Mouse (Mus musculus) heart, embryonic 12.5 days (tissue): ENCODE results near the gene Pbxip1. TPM values are rescaled to one million over a fixed set of nuclear protein-coding genes. Genes with fewer than 3 reads are reported as not detected.
"Not testable (repeated sequence)": the region's sequence is repeated elsewhere in the genome, so short reads cannot be mapped to it uniquely, and the experiment has no call there.

Experiments used
- ATAC-seq: fragments of 200-750 bp; cut with Nextera tagmentation; 2 replicates; pipeline ENCODE4 v1.8.0; 2017; ENCODE audit warnings: moderate TSS enrichment, moderate library complexity; ENCODE audit not compliant: insufficient number of reproducible peaks, low FRiP score
- H3K27ac ChIP-seq: fragments of 300-500 bp; sonication (generic); 2 replicates; pipeline ENCODE4 v1.5.1; 2016; ENCODE audit warnings: mild to moderate bottlenecking, moderate library complexity; ENCODE audit not compliant: poor library complexity, severe bottlenecking
- H3K27me3 ChIP-seq: fragments of 300-500 bp; sonication (generic); replicated peaks from 2 replicates; pipeline ENCODE4 v1.6.1; 2016; ENCODE audit warnings: mild to moderate bottlenecking, moderate library complexity
- H3K36me3 ChIP-seq: fragments of 300-500 bp; sonication (generic); 2 replicates; pipeline ENCODE4 v1.6.1; 2016; ENCODE audit warnings: mild to moderate bottlenecking, moderate library complexity
- H3K4me1 ChIP-seq: fragments of 300-500 bp; sonication (generic); replicated peaks from 2 replicates; pipeline ENCODE4 v1.6.1; 2016; ENCODE audit warnings: mild to moderate bottlenecking
- H3K4me2 ChIP-seq: fragments of 300-500 bp; sonication (generic); 2 replicates; pipeline ENCODE4 v1.6.1; 2016; ENCODE audit warnings: mild to moderate bottlenecking, moderate library complexity
- H3K4me3 ChIP-seq: fragments of 300-500 bp; sonication (generic); 2 replicates; pipeline ENCODE4 v1.5.1; 2016; ENCODE audit warnings: mild to moderate bottlenecking
- H3K9ac ChIP-seq: fragments of 300-500 bp; sonication (generic); 2 replicates; pipeline ENCODE4 v1.6.1; 2016; ENCODE audit warnings: mild to moderate bottlenecking, moderate library complexity
- H3K9me3 ChIP-seq: fragments of 300-500 bp; sonication (generic); replicated peaks from 2 replicates; pipeline ENCODE4 v1.6.1; 2016; ENCODE audit warnings: mild to moderate bottlenecking, moderate library complexity
- WGBS: fragments of 180-500 bp; shearing (Covaris S2); methylation state at CpG from one replicate; pipeline ENCODE4 v1.1.7; 2016; 5-methylcytosine and 5-hydroxymethylcytosine counted together
- polyA plus RNA-seq: library from polyadenylated mRNA; unstranded; fragments of >200 nt; fragmentation: Nextera tagmentation; extraction: Ambion mirVana; gene quantifications from 2 replicates; pipeline ENCODE4 v1.2.1, GENCODE M21; 2016

The Pbxip1 gene
- polyA plus RNA-seq, 1 experiment from 2014 or later, result 67.5 TPM

- H3K4me1 ChIP-seq, result peaks cover 41% of the 10 kb centered on the region
- H3K27me3 ChIP-seq, result no peaks in the 10 kb centered on the region
- peaks cover 38% of the 10 kb centered on the region for H3K36me3 ChIP-seq
- no peaks in the 10 kb centered on the region for H3K9me3 ChIP-seq
- 4% methylated on average over 22 of the region's 22 CpGs for WGBS
- peak overlapping the region; percentile 62 for H3K4me3 ChIP-seq
- ATAC-seq, result no peak
- H3K9ac ChIP-seq, result peak overlapping the region; percentile 89
- H3K27ac ChIP-seq, result peak overlapping the region; percentile 90
- H3K4me2 ChIP-seq, result peak overlapping the region; percentile 87
Observed at GRCm38 (mm10) chr3:89421810-89422473, 14.6 kb upstream of the Pbxip1 start.

GRCm38 (mm10) chr3:89422556-89423205 lies 13.8 kb upstream of the Pbxip1 start:
- Histone ChIP-seq H3K9ac (peak overlapping the region; percentile 89), H3K27ac (peak overlapping the region; percentile 90)

GRCm38 (mm10) chr3:89424416-89425140 lies 11.9 kb upstream of the Pbxip1 start:
- H3K4me1 ChIP-seq, result peaks cover 40% of the 10 kb centered on the region
- H3K9ac ChIP-seq, result no peak overlapping the region
- 77% methylated on average over 5 of the region's 5 CpGs for WGBS
- H3K27me3 ChIP-seq, result no peaks in the 10 kb centered on the region
- H3K4me2 ChIP-seq, result no peak overlapping the region
- no peak overlapping the region for H3K27ac ChIP-seq
- H3K36me3 ChIP-seq, result peaks cover 51% of the 10 kb centered on the region
- no peak for ATAC-seq
- no peak overlapping the region for H3K4me3 ChIP-seq
- no peaks in the 10 kb centered on the region for H3K9me3 ChIP-seq

More at GRCm38 (mm10) chr3:89422556-89423205, 13.8 kb upstream of the Pbxip1 start:
- H3K27me3 ChIP-seq, result no peaks in the 10 kb centered on the region
- peak overlapping the region; percentile 87 for H3K4me2 ChIP-seq
- H3K36me3 ChIP-seq, result peaks cover 45% of the 10 kb centered on the region
- no peaks in the 10 kb centered on the region for H3K9me3 ChIP-seq
- WGBS, result 52% methylated on average over 6 of the region's 6 CpGs
- ATAC-seq, result no peak
- peak overlapping the region; percentile 62 for H3K4me3 ChIP-seq
- peaks cover 41% of the 10 kb centered on the region for H3K4me1 ChIP-seq

DNA sequence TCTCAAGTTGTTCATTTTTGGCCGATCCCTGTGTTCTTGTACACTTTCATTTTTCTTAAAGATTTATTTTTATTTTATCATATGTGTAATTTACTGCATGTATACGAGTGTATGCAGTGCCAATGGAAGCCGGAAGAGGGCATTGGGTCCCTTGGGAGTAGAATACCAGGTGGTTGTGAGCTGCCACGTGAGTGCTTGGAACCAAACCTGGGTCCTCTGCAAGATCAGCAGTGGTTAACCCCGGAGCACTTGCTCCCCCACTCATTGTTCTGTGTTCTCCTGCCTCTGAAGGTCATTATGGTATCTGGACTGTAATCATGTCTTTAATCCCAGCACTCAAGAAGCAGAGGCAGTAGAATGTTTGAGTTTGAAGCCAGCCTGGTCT lies 11.4 kb upstream of the Pbxip1 start:
- Histone ChIP-seq H3K27ac (no peak overlapping the region), H3K4me2 (no peak overlapping the region), H3K9me3 (no peaks in the 10 kb centered on the region), H3K9ac (no peak overlapping the region), H3K4me3 (no peak overlapping the region), H3K27me3 (no peaks in the 10 kb centered on the region), H3K36me3 (peaks cover 51% of the 10 kb centered on the region), H3K4me1 (peaks cover 35% of the 10 kb centered on the region)
- ATAC-seq, result no peak
- 87% methylated on average over 5 of the region's 5 CpGs for WGBS

DNA sequence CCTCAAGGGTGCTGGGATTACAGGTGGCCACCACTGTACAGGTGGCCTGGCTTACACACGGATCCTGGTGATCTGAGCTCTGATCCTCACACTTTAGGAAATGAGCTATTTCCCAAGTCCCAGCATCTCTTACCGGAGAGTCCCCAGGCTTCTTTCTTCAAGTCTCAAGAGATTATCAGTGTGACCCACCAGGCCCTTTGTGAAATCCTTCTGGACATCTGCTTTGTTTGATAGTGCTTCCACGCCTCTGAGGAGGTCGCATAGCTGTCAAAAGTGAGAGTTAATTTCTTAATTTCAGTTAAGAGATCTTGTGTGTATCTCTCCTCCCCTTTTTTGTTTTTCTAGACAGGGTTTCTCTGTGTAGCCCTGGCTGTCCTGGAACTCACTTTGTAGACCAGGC lies 10.6 kb upstream of the Pbxip1 start:
- Histone ChIP-seq H3K9me3 (no peaks in the 10 kb centered on the region), H3K4me3 (no peak overlapping the region), H3K27me3 (no peaks in the 10 kb centered on the region), H3K27ac (no peak overlapping the region), H3K9ac (no peak overlapping the region), H3K36me3 (peaks cover 51% of the 10 kb centered on the region), H3K4me1 (peaks cover 32% of the 10 kb centered on the region), H3K4me2 (no peak overlapping the region)
- WGBS, result 72% methylated on average over 4 of the region's 4 CpGs
- ATAC-seq, result no peak

- ATAC-seq, H3K4me3 ChIP-seq, H3K4me2 ChIP-seq, H3K9ac ChIP-seq, H3K9me3 ChIP-seq, H3K27me3 ChIP-seq, H3K27ac ChIP-seq: not testable (repeated sequence)
- 89% methylated on average over 7 of the region's 7 CpGs for WGBS
- peaks cover 66% of the 10 kb centered on the region for H3K36me3 ChIP-seq
- peaks cover 15% of the 10 kb centered on the region for H3K4me1 ChIP-seq
Observed at GRCm38 (mm10) chr3:89429021-89429420, 7.5 kb upstream of the Pbxip1 start.

DNA sequence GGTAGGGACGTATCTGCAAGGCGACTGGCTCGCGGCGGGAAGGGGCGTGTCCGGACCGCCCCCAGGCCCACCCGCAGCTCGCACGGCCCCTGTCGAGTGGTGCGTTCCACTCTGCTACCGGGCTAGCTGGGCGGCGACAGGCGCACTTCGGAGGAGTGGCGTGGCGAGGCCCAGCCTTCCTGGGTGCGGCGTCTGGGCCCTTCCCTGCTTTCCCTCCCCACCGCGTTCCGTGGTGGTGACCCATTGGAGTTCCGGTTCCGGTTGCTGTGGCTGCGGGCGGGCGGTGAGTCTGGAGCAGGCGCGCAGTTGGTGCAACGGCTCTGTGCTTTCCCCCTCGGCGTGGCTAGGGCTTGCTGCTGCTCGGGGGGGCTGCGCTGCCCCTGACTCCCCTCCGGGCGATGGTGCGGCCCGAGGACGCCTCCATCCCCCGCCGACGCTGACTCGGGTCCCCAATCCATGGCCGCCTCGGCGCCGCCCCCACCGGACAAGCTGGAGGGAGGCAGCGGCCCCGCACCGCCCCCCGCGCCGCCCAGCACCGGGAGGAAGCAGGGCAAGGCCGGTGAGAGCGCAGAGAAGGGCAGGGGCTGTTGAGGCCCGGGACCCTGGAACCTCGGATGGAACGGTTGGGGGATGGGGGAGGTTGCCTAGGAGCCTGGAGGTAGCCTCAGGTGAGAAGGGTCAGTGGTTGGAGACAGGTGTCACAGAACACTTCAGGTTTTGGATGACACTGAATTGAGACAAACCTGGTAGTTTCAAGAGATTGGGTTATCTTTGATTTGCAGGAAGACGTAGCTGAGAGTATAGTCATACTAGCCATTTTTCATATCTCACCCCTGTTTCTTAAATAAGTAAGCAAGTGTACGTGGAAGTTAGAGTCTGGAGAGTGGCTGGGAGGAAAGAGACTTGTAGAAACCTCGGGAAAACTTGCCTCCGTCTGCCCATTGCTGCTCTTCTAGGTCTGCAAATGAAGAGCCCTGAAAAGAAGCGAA lies 6.0 kb upstream of the Pbxip1 start, which contains the start of gene Pygo2:
Gene Pygo2 (plus strand): TSS at position 44 of the 989 bp plus-strand sequence.
- Histone ChIP-seq H3K9me3 (no peaks in the 10 kb centered on the region), H3K27ac (peak within 1 kb of the TSS; percentile 92), H3K9ac (peak within 1 kb of the TSS; percentile 96), H3K4me1 (peaks cover 16% of the 10 kb centered on the region), H3K4me2 (peak within 1 kb of the TSS; percentile 74), H3K4me3 (peak within 1 kb of the TSS; percentile 87), H3K36me3 (peaks cover 60% of the 10 kb centered on the region), H3K27me3 (no peaks in the 10 kb centered on the region)
- WGBS, result 2% methylated on average over 53 of the region's 68 CpGs
- ATAC-seq, result peak; percentile 98

DNA sequence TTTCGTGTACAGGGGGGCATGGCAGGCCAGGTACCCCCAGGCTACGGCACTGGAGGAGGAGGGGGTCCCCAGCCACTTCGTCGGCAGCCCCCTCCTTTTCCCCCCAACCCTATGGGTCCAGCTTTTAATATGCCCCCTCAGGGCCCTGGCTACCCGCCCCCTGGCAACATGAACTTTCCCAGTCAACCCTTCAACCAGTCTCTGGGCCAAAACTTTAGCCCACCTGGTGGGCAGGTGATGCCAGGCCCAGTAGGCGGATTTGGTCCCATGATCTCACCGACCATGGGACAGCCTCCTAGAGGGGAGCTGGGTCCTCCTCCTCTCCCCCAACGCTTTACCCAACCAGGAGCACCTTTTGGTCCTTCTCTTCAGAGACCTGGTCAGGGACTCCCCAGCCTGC lies 3.9 kb upstream of the Pbxip1 start:
- H3K27me3 ChIP-seq, result no peaks in the 10 kb centered on the region
- H3K4me3 ChIP-seq, result no peak overlapping the region
- H3K36me3 ChIP-seq, result peaks cover 38% of the 10 kb centered on the region
- 0 out of 2 replicates have a peak overlapping the region, but pooled peaks have one; percentile 22 for H3K9ac ChIP-seq
- no peak overlapping the region for H3K27ac ChIP-seq
- 92% methylated on average over 8 of the region's 8 CpGs for WGBS
- no peaks in the 10 kb centered on the region for H3K9me3 ChIP-seq
- H3K4me1 ChIP-seq, result peaks cover 27% of the 10 kb centered on the region
- H3K4me2 ChIP-seq, result no peak overlapping the region
- ATAC-seq, result no peak

GRCm38 (mm10) chr3:89434532-89434931 lies 2.0 kb upstream of the Pbxip1 start:
- no peak overlapping the region for H3K4me3 ChIP-seq

DNA sequence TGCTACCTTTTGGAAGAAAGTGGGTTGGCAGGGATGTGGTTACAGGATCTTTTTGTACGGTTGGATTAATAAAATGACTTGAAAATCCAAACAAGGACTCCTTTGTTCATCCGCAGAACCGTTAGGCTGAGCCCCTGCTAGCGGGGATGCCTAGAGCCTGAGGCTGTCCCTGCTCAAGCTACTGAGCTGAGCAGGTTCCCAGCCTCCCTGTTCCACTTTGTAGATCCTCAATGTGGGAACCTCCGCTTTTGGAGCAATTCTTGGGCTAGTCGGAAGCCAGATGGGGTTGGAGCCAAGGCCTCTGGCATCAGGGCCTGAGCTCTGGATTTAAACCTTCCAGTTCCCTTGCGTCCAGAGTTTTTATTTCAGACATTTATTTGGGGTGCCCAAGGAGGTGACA lies 1.5 kb upstream of the Pbxip1 start:
- WGBS, result 79% methylated on average over 7 of the region's 7 CpGs
- Histone ChIP-seq H3K4me1 (peaks cover 36% of the 10 kb centered on the region), H3K36me3 (peaks cover 39% of the 10 kb centered on the region), H3K9ac (no peak overlapping the region), H3K4me3 (no peak overlapping the region), H3K27me3 (no peaks in the 10 kb centered on the region), H3K27ac (no peak overlapping the region), H3K4me2 (no peak overlapping the region), H3K9me3 (no peaks in the 10 kb centered on the region)
- no peak for ATAC-seq

More at GRCm38 (mm10) chr3:89434532-89434931, 2.0 kb upstream of the Pbxip1 start:
- Histone ChIP-seq H3K4me2 (no peak overlapping the region), H3K4me1 (peaks cover 36% of the 10 kb centered on the region), H3K9ac (no peak overlapping the region), H3K36me3 (peaks cover 33% of the 10 kb centered on the region), H3K27me3 (no peaks in the 10 kb centered on the region), H3K9me3 (no peaks in the 10 kb centered on the region), H3K27ac (no peak overlapping the region)
- ATAC-seq, result no peak
- WGBS, result 76% methylated on average over 11 of the region's 11 CpGs
